Mouse (Mus musculus) T-cell, adult 2 months (primary cell): ENCODE results near the gene Usp33.
"Not testable (repeated sequence)": the region's sequence is repeated elsewhere in the genome, so short reads cannot be mapped to it uniquely, and the experiment has no call there.

Experiments used
- DNase-seq: peaks from one replicate; pipeline ENCODE4 v3.0.0; 2022; ENCODE audit warnings: low spot score

The Usp33 gene

DNA sequence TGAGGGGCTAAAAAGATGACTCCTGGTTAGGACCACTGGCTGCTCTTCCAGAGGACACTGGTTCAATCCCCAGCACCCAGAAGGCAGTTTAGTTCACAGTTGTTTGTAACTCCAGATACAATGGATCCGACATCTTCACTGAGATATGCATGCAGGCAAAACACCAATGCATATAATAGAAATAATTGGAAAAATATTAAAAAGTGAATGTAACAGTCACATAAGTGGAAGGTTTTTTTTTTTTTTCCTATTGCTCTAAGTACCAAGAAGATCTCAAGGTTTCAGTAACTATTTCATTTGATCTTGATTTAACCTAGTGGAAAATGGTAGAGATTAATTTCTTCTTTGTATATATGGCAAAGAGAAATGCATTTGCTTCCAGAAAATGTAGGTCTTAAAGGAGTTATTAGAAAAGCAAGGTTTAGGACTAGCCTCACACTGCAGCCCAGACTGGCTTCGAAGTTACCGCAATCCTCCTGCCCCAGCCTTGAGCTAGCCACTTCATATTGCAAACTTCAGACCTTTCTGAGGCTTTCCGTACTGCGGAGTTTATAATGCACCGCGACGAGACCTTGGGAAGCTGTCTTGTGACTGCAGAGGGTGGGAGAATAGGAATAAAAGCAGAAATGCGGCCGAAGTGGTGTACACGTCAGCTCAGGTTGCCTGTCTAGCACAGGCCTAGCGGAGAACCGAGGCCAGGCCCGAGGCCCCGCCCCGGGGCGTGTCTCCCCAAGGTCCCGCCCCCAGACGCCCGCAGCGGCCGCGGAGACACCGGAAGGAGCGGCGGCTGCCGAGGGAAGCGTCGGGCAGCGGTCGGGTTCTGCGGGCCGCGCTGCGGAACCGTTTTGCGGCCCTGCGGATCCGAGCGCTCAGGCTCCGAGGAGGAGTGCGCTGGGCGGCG, at the start of gene Usp33:
Usp33 (plus strand) TSS at position 747 of the 901 bp plus-strand sequence.
- DNase-seq = peak; percentile 94

DNA sequence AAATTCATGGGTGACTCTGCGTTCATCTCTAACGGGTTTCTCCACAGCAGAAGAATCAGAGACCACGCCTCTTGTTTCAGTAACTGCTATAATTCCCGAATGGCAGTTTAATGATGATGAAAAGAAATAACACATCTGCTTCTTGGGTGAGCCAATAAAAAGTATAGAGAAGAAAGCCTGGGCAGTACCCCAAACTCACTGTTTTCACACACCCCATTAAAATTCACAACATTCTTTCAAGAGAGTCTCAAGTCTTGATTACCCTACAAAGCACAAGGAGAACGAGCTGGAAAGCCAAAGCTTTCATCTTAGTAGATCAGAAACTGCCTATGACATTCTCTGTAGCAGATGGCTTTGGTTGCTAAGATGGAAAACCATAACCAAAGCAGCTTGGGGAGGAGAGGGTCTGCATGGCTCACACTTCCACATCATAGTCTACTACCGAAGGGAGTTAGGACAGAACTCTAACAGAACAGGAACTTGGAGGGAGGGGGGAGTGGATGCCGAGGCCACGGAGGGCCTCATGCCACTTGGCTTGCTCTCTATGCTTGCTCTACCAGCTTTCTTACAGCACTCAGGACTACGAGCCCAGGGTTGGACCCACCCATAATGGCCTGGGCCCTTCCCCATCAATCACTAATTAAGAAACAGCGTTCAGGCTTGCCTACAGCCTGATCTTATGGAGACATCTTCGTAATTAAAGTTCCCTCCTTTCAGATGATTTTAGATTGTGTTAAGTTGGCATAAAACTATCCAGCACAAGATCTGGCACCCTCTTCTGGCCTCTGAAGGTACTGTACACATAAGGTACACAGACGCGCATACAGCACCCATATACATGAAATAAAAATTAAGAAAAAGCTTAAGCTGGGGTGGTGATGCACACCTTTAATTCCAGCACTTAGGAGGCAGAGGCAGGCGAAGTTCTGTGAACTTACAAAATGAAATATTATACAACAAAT, 45.6 kb upstream of the Usp33 start:
- no peak for DNase-seq

DNA sequence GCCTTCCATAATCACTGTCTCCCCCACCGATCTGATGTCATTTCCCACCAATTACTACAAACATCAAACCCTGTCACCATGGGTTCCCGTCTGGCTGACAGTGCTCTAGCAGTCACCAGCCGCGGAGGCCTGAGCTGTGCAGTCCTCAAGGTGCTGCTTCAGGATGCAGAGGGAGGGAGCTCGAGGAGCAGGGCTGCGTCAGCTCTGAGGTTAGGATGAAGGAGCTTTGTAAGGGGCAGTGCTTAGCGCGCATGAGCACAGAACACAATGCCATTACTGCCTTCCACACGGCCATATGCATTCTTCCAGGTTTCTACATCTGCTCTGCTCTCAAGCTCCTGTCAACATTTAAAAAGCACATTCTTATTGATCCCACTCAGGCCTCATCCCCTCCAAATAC, 43.3 kb upstream of the Usp33 start:
- no peak for DNase-seq

- DNase-seq = no peak
Measured at GRCm38 (mm10) chr3:152304093-152304815, 42.0 kb upstream of the Usp33 start.

DNA sequence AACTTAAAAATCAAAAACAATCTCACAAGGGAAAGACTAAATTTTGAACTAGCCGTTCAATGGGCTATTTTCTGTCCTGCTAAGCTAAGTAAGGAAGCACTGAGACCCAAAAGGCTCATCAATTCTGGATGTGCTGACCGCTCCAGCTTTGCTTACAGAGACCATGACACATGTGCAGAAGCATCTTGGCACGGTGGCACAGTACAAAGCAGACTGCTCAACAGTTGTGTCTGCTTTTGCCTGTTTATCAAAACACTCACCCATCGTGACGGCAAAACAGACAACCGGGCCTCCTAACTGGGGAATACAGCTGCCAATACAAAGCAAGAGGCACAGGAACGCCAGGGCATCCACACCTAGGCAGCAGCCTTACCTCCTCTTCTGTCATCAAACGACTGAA, 41.2 kb upstream of the Usp33 start:
- no peak for DNase-seq

- DNase-seq = no peak
Measured at GRCm38 (mm10) chr3:152305971-152306370, 40.3 kb upstream of the Usp33 start.

DNA sequence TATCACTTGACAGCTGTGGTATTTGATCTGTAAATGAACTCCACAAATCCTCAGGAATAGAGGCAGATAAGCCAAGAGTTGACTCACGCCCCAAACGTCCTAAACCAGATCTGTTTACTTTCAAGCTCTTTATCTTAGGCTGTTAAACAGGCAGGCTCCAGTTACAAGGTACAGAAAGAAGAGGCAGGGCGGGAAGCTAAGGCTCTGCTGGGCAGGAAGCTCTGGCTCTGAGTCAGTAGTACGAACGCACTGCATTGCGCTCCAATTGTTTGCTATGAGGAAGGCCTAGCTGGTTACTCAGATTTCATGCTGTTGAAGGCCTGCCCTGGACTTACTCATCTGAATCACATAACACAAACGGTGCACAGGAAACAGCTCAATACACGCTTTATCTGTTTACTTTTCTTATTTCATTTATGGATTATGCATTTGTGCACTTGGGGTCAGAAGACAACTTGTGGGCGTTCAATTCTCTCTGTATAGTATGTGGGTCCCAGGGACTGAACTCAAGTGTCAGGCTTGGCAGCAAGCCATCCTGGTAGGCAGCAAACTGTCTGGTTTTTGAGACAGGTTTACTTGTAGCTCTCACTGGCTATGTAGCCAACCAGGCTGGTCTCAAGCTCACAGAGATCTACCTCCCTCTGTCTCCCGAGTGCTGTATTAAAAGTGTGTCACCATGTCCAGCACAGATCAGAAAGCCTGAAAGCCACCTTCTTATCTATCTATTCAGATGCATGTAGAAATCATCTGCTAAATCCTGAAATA, 37.6 kb upstream of the Usp33 start:
- DNase-seq = no peak

- DNase-seq = no peak
Measured at GRCm38 (mm10) chr3:152309250-152309645, 37.0 kb upstream of the Usp33 start.

DNA sequence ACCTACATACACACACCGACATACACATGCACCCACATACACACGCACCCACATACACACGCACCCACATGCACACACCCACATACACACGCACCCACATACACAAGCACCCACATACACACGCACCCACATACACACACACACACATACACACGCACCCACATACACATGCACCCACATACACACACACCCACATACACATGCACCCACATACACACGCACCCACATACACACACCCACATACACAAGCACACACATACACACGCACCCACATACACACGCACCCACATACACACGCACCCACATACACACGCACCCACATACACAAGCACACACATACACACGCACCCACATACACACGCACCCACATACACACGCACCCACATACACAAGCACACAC, 31.6 kb upstream of the Usp33 start:
- not testable (repeated sequence) for DNase-seq

GRCm38 (mm10) chr3:152315613-152316012, 30.7 kb upstream of the Usp33 start:
- DNase-seq = peak; percentile 70

- not testable (repeated sequence) for DNase-seq
Measured at GRCm38 (mm10) chr3:152316447-152317173, 29.7 kb upstream of the Usp33 start.

DNA sequence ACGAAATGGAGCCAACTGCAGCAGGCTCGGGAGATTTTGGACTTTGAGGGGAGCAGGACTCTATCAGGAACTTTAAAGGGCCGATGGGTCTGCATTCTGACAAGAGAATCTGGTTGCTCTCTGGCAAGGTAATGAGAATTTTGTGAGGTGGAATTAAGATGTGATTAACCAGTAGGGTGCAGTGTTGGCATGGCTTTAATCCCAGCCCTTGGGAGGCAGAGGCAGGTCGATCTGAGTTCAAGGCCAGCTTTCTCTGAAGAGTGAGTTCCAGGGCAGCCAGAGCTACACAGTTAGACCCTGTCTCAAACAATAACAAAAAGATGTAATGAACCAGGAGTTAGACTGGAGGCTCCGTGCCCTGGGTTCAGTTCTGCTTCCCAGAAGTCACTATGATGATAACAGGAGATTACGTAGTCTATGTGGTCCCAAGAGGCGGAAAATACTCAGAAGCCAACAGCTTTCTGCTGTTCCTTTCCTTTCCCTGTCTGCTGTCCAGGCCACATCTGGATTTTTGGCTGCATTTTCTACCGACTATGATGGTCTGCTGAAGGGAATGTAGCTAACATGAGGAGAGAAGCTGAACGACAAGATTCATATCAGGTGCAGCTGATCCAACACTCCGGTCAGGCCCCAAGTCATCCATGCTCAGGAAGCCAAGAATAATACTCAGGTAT, 25.2 kb upstream of the Usp33 start:
- no peak for DNase-seq

DNA sequence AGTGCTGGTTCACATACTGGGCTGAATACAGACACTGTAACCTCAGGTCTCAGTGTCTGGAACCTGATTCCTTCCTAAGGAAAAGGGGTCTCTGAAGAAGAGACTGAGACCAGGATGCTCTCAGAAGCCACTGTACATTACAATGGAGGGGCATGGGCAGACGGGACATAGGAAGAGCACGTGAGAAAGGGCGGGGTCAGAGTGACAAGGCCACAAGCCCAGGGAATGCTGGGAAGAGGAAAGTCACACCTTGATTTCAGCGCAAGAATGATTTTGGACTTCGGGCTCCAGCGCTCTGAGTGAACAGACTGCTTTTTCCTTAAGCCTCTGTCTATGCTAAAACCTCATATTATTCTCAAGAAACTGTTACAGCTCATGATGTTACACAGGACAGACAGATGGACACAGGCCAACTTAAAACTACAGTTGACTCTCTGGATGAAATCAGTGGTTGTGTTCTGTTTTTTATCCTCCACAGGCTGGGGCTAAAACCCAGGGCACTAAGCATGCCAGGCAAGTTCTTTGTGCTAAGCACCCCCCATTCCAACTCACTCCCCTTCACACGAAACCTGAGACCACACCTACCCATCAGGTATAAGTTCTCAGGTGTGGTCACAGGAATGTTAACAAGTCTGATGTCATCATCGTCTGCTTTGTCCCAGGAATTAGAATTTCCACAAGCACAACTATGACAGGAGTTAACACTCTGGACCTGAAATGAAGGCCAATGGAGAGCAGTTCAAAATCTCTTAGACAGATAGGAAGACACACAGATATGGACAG, 24.3 kb upstream of the Usp33 start:
- DNase-seq = no peak

DNA sequence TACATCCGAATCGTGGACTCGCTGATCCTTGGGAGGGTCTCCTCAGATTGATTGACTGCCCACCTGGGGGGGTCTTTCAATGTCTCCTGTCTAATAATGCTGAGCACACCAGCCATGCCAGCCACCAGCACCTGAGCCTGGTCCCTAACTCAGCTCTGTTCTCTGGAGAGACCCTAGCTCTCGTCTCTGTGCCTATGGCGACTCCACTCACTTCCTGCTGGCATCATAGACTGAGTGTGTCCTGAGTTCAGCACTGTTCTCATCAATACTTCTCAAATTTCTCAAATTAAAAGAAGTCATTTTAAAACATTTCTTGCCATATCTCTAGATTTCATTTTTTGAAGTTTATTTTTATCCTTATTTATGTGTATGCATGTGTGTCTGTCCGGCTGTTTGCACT, 14.2 kb upstream of the Usp33 start:
- DNase-seq = no peak

DNA sequence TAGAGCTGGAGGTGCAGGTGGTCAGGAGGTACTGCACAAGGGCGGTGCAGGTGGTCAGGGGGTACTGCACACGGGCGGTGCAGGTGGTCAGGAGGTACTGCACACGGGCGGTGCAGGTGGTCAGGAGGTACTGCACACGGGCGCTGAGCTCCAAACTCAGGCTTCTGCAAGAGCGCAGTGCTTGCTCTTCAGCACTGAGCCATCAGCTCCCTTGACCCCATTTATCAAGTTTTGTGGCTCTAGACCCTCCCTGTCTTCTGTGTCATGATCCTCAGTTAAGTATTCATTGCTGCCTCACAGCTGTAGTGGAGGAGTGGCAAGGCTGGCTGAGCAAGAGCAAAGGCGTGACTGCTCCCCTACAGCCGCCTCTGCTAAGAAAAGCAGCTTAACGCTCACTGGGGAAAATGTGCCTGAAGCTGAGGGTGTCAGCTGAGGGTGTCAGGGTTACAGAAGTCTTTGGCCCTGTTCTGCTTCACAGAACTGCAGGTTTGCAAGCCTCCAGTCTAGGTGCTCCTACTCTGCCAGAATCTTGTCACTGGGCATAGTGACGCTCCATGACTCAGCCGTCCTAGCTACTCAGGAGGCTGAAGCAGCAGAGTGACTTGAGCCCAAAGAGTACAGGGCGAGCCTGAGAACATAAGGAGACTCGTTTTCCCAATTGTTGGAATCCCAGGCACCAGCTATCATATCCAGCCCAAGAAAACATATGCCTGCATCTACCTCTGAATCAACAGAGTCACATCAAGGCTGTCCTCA, 13.6 kb upstream of the Usp33 start:
- DNase-seq = no peak

GRCm38 (mm10) chr3:152333641-152334040, 12.6 kb upstream of the Usp33 start:
- no peak for DNase-seq

DNA sequence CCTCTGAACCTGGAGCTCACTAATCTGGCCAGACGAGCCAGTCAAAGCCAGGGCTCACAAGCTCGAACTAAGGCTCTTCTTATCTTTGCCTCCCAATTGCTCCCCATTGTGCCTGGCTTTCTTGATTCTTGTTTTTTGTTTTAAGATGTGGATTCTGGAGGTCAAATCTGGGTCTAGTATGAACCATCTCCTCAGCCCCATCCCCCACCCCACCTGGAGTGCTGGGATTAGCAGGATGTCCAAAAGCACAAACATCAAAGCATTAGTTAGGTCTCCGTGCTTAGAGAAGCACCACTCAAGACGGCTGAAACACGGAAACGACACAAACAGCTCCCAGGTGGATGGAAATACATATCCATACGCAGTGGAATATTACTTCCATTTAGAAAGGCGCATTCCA, 10.2 kb upstream of the Usp33 start:
- DNase-seq = no peak

DNA sequence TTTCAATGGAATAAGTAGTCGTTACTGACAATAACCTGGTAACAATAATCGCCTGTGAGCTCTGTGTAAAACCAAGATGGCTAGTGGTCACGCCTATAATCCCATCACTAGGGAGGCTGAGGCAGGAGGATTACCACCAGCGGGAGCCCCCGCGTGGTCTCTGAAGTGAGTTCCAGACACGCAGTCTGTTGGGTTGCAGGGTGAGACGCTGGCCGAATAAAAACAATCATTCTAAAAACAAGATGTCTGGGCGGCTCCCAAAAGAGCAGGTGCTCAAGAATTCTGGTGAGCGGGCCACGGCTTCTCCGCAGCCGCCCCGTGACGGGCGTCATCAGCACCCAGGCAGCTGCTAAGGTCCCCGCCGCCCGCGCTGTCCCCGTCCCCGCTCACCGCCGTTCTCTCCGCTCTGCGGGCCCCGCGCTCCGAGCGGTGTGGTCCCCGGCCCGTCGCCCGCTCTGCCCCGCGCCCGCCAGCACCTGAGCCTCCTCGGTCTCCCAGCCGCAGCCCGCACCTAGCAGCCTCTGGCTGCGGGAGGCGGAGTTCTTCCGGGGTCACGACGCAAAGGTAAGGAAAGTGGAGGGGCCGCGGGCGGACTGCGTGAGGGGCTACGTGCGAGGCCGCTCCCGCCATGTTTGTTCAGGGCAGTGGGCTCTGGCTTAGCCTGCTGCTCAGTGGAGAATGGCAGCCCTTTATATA, 6.3 kb upstream of the Usp33 start, which contains the start of gene Miga1:
Miga1 (minus strand) TSS at position 546 of the 696 bp plus-strand sequence.
- peak; percentile 68 for DNase-seq
